Mouse (Mus musculus) small intestine, adult 2 months (tissue): Measurements from ENCODE around the gene Efhd1. TPM values are rescaled to one million over a fixed set of nuclear protein-coding genes. Genes with fewer than 3 reads are reported as not detected.

Source experiments
- H3K27ac ChIP-seq: fragments of 200-500 bp; 2 replicates; pipeline ENCODE4 v1.5.1; 2012; ENCODE audit warnings: low read depth, low read length, control low read depth, inconsistent platforms; ENCODE audit not compliant: insufficient read depth
- H3K27me3 ChIP-seq: fragments of 200-500 bp; 2 replicates; pipeline ENCODE4 v1.6.1; 2012; ENCODE audit warnings: mild to moderate bottlenecking, moderate library complexity, low read length, inconsistent platforms; ENCODE audit not compliant: control insufficient read depth, insufficient read depth
- H3K36me3 ChIP-seq: fragments of 200-500 bp; 2 replicates; pipeline ENCODE4 v1.6.1; 2012; ENCODE audit warnings: mild to moderate bottlenecking, low read length, control low read depth, inconsistent platforms; ENCODE audit not compliant: control insufficient read depth, insufficient read depth
- H3K4me1 ChIP-seq: fragments of 200-500 bp; 2 replicates; pipeline ENCODE4 v1.6.1; 2012; ENCODE audit warnings: low read length, inconsistent platforms, mixed read lengths; ENCODE audit not compliant: control insufficient read depth, insufficient read depth, insufficient read length
- H3K4me3 ChIP-seq: fragments of 200-500 bp; 2 replicates; pipeline ENCODE4 v1.5.1; 2012; ENCODE audit warnings: low read depth, mild to moderate bottlenecking, control low read depth, inconsistent platforms, low read length, moderate library complexity
- CTCF ChIP-seq: fragments of 200-500 bp; IDR thresholded peaks from 2 replicates; pipeline ENCODE4 v1.5.1; 2012; ENCODE audit warnings: low read depth, mild to moderate bottlenecking, control low read depth, inconsistent platforms, low read length, moderate library complexity, mixed read lengths; ENCODE audit not compliant: insufficient replicate concordance, insufficient read length; ENCODE audit errors: extremely low read depth
- POLR2A ChIP-seq: fragments of 200-500 bp; IDR thresholded peaks from 2 replicates; pipeline ENCODE4 v1.6.1; 2012; ENCODE audit warnings: low read depth, mild to moderate bottlenecking, control low read depth, inconsistent platforms, low read length, moderate library complexity
- WGBS: fragments of 180-500 bp; shearing (Covaris S2); methylation state at CpG from one replicate; pipeline ENCODE4 v1.1.7; 2018; 5-methylcytosine and 5-hydroxymethylcytosine counted together
- polyA plus RNA-seq: library from polyadenylated mRNA; depleted of rRNA; stranded (reverse); fragments of >200 nt; gene quantifications from 2 replicates; pipeline ENCODE4 v1.2.3, GENCODE M21; 2012

Gene Efhd1
- polyA plus RNA-seq, 1 experiment, result 1.5 TPM

DNA sequence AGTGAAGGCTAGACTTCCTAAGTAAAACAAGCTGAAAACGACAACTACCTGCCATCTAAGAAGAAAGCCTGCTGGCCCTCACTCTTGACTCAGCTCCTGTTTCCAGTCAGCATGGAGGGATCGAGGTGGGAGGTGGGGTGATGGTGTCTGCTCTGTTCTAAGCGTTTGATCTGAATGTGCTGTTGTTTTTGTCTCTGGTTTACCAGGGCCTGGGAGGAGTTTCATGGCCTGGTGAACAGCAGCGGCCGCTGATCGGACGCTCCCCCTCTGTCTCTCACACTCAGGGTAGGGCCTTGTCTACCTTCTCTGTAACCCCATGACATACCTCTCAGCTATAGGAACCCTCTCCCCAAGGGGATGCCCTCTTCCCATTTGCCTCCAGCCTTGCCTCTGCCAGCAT lies 32.0 kb upstream of the Efhd1 start:
- H3K4me1 ChIP-seq, result no peaks in the 10 kb centered on the region
- H3K4me3 ChIP-seq, result no peak overlapping the region
- H3K27ac ChIP-seq, result no peak overlapping the region
- WGBS, result 91% methylated on average over 7 of the region's 7 CpGs
- H3K27me3 ChIP-seq, result no peaks in the 10 kb centered on the region
- no peak for TF ChIP-seq POLR2A
- no peak for TF ChIP-seq CTCF
- peaks cover 36% of the 10 kb centered on the region for H3K36me3 ChIP-seq

DNA sequence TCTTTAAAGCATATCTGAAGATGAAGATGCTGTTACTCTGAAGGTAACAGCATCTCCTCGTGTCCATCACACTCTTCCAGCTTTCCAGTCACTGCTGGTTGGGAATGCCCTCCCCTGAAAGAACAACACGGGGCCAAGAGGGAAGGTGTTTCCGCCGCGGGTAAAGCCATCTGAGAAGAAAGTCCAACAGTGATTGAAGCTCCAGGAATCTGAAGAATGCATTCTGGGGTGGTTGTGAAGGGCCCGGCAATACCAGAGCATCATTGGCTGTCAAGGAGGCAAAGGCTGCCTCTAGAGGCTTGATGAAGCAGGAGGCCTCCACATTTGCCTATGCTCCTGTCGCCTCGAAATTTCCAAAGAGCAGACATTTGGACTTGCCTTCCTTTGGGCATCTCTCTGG lies 25.1 kb upstream of the Efhd1 start:
- H3K27me3 ChIP-seq, result no peaks in the 10 kb centered on the region
- TF ChIP-seq CTCF, result no peak
- no peak for TF ChIP-seq POLR2A
- H3K4me1 ChIP-seq, result no peaks in the 10 kb centered on the region
- peaks cover 18% of the 10 kb centered on the region for H3K36me3 ChIP-seq
- WGBS, result 62% methylated on average over 8 of the region's 8 CpGs
- no peak overlapping the region for H3K27ac ChIP-seq
- no peak overlapping the region for H3K4me3 ChIP-seq

DNA sequence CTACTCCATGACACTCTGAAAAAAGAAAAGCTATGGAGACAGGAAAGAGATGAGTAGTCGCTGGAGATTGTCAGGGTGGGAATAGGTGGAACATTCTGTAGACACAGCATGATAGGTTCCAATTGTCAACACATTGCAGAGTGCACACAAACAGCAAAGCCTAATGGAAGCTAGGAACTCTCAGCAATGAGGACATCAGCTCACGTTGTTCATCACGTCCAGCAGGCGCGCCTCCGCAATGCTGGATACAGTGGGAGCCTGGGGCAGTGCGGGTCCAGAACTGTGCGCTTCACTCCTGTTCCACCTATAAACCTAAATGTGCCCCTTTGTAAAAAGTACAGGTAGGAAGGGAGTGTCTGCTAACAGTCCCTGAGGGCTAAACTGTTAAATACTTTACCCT lies 21.1 kb upstream of the Efhd1 start:
- Histone ChIP-seq H3K27ac (no peak overlapping the region), H3K36me3 (peaks cover 6% of the 10 kb centered on the region), H3K4me3 (no peak overlapping the region), H3K4me1 (no peaks in the 10 kb centered on the region), H3K27me3 (no peaks in the 10 kb centered on the region)
- no peak for TF ChIP-seq POLR2A
- TF ChIP-seq CTCF, result no peak
- WGBS, result 88% methylated on average over 8 of the region's 8 CpGs

DNA sequence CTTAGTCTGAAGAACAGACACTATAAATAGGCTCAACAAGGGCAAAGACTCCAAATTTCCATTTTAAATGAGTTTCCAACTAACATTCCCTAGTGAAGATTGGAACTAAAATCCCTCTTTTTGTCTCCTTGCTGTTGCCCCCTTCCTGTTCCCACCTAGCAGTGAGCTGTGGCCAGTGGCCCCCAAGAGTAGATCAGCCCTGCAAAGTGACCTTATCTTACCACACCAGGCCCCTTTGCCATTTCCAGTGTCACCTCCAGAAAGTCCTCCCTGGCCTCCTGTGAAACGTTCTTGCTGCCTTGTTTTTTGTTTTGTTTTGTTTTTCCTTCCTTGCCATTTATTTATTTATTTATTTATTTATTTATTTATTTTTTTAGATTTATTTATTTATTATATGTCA lies 18.7 kb upstream of the Efhd1 start:
- TF ChIP-seq CTCF (no peak), POLR2A (no peak)
- no peak overlapping the region for H3K4me3 ChIP-seq
- WGBS, result 44% methylated on average over 1 of the region's 1 CpGs

DNA sequence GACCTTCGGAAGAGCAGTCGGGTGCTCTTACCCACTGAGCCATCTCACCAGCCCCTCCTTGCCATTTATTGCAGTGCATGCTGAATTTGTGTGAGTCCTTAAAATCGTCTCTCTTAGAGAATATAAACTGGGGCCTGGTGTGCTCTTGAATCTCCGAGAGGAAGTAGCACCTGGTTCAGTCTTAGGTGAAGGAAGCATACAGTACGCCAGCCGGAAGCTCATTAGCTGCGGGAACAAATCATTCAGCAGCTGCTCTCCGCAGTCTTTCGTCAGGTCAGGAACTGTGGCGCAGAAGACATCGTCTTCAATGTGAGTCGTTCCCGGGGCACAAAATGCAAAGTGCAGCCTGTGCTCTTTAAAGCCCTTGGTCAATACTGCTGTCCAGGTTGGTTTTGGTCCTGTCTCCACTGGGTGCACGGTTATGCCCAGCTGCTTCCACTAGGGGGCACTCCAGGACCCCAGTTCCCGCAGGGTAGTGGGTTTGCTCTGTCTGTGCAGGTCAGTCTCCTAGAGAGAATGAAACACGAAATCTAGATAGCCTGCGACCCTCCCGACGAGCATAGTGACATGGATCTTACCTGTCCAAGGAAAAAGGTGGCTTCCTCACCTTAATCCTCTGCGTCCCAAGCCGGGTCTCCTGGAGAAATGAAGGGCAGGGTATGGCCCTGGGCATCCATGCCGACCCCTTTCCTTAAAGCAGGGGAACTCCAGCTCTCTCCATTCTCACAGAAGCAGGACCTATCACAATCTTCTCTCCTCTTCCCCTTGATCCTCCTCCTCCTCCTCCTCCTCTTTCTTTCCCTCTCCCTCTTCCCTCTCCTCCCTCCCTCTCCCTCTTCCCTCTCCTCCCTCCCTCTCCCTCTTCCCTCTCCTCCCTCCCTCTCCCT lies 18.0 kb upstream of the Efhd1 start:
- H3K36me3 ChIP-seq, result no peaks in the 10 kb centered on the region
- peak overlapping the region; percentile 28; the same call in 1 of the 2 replicates for H3K4me3 ChIP-seq
- no peaks in the 10 kb centered on the region for H3K4me1 ChIP-seq
- TF ChIP-seq CTCF (peak; percentile 96), POLR2A (no peak)
- no peaks in the 10 kb centered on the region for H3K27me3 ChIP-seq
- H3K27ac ChIP-seq, result no peak overlapping the region
- WGBS, result 25% methylated on average over 22 of the region's 22 CpGs

More for the DNA sequence above, 18.7 kb upstream of the Efhd1 start:
- Histone ChIP-seq H3K4me1 (no peaks in the 10 kb centered on the region), H3K27ac (no peak overlapping the region), H3K27me3 (no peaks in the 10 kb centered on the region), H3K36me3 (no peaks in the 10 kb centered on the region)

DNA sequence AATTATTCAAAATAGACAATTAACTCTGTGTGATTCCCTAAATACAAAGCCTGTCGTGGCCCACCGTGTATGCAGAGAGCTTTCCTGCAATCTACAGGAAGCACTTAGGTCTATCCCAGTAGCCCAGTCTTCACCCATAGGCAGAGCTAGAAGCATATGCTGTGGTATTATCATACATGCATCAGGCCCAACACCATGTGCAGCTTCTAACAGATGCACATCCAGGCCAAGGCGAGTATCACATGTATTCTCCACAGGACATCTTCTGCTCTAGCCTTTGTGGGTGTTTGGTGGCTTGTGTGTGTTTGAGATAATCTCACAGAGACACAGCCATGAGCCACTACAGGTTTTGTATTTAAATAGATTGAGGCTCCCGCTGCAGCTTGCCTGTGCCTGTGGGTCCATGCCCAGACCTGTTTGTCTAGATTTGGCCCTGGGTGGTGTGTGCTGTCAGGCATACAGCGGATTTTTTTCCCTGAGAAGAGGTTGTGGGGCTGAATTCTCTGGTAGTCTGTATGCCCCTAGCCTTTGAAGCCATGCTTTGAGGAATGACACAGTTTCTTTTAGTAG lies 12.0 kb upstream of the Efhd1 start:
- no peak overlapping the region for H3K4me3 ChIP-seq
- no peak overlapping the region for H3K27ac ChIP-seq
- no peaks in the 10 kb centered on the region for H3K36me3 ChIP-seq
- no peaks in the 10 kb centered on the region for H3K27me3 ChIP-seq
- 67% methylated on average over 5 of the region's 5 CpGs for WGBS
- H3K4me1 ChIP-seq, result no peaks in the 10 kb centered on the region
- TF ChIP-seq CTCF (no peak), POLR2A (no peak)

DNA sequence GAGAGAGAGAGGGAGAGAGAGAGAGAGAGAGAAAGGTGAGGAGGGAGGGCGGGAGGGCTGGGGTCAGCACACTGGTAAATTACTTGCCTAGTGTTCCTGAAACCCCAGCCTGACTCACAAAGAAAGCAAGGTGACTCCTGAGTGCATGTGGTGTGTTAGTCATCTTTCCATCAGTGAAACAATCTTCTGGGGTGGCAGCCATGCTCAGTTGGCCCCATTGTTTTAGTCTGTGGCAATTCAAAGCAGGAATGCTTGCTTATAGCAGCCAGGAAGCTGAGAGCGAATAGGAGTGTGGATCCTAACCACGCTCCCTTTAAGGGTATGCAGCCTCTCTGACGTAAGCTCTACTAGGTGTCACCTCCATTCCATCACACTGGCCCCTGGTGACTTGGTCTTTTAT lies 9.0 kb upstream of the Efhd1 start:
- 64% methylated on average over 4 of the region's 4 CpGs for WGBS
- no peak for TF ChIP-seq POLR2A
- TF ChIP-seq CTCF, result no peak
- H3K27me3 ChIP-seq, result 0 out of 2 replicates have a peak, but pooled peaks cover 8% of the 10 kb centered on the region
- H3K4me1 ChIP-seq, result peaks cover 2% of the 10 kb centered on the region; the same call in 1 of the 2 replicates
- H3K36me3 ChIP-seq, result no peaks in the 10 kb centered on the region
- H3K27ac ChIP-seq, result no peak overlapping the region
- no peak overlapping the region for H3K4me3 ChIP-seq
